Mouse (Mus musculus) hindbrain, postnatal 0 days (tissue): Measurements from ENCODE around the gene Btg4. TPM values are rescaled to one million over a fixed set of nuclear protein-coding genes. Genes with fewer than 3 reads are reported as not detected.

Experiments
- ATAC-seq: fragments of 200-750 bp; cut with Nextera tagmentation; 2 replicates; pipeline ENCODE4 v1.8.0; 2017; ENCODE audit warnings: mild to moderate bottlenecking, moderate TSS enrichment, moderate library complexity
- DNase-seq: peaks from one replicate; pipeline ENCODE4 v3.0.0-alpha.2; 2015; ENCODE audit warnings: low spot score
- H3K27ac ChIP-seq: fragments of 300-500 bp; sonication (generic); 2 replicates; pipeline ENCODE4 v1.5.1; 2014; ENCODE audit warnings: mild to moderate bottlenecking
- H3K27me3 ChIP-seq: fragments of 300-500 bp; sonication (generic); 2 replicates; pipeline ENCODE4 v1.6.1; 2014; ENCODE audit warnings: low read length, mixed read lengths; ENCODE audit not compliant: insufficient read depth
- H3K36me3 ChIP-seq: fragments of 300-500 bp; sonication (generic); 2 replicates; pipeline ENCODE4 v1.6.1; 2014; ENCODE audit warnings: low read length, mixed read lengths; ENCODE audit not compliant: insufficient read depth
- H3K4me1 ChIP-seq: fragments of 300-500 bp; sonication (generic); 2 replicates; pipeline ENCODE4 v1.6.1; 2014; ENCODE audit warnings: antibody characterized with exemption, low read length, mixed read lengths; ENCODE audit not compliant: insufficient read depth
- H3K4me2 ChIP-seq: fragments of 300-500 bp; sonication (generic); 2 replicates; pipeline ENCODE4 v1.6.1; 2014; ENCODE audit warnings: low read depth, mild to moderate bottlenecking, low read length, moderate library complexity, mixed read lengths
- H3K4me3 ChIP-seq: fragments of 300-500 bp; sonication (generic); 2 replicates; pipeline ENCODE4 v1.5.1; 2014; ENCODE audit warnings: low read length
- H3K9ac ChIP-seq: fragments of 300-500 bp; sonication (generic); replicated peaks from 2 replicates; pipeline ENCODE4 v1.6.1; 2014; ENCODE audit warnings: mild to moderate bottlenecking, low read length, moderate library complexity, mixed read lengths
- H3K9me3 ChIP-seq: fragments of 300-500 bp; sonication (generic); 2 replicates; pipeline ENCODE4 v1.6.1; 2016; ENCODE audit warnings: low read length, mixed read lengths
- CTCF ChIP-seq: IDR thresholded peaks from 2 replicates; pipeline ENCODE4 v1.5.1; 2016; ENCODE audit warnings: antibody characterized with exemption, control low read depth, low read depth
- WGBS: fragments of 180-500 bp; shearing (Covaris S2); extraction: QIAGEN DNeasy Blood & Tissue Kit; methylation state at CpG from one replicate; pipeline ENCODE4 v1.1.7; 2014; 5-methylcytosine and 5-hydroxymethylcytosine counted together
- polyA plus RNA-seq: library from polyadenylated mRNA; unstranded; fragments of >200 nt; fragmentation: Nextera tagmentation; extraction: Ambion mirVana; gene quantifications from 2 replicates; pipeline ENCODE4 v1.2.1, GENCODE M21; 2015
- total RNA-seq: library from RNA; depleted of rRNA; stranded (reverse); fragments of >200 nt; gene quantifications from 2 replicates; pipeline ENCODE4 v1.2.3, GENCODE M21; 2014

Btg4 gene
- total and polyA plus RNA-seq, 2 experiments from 2014 or later: not detected

DNA sequence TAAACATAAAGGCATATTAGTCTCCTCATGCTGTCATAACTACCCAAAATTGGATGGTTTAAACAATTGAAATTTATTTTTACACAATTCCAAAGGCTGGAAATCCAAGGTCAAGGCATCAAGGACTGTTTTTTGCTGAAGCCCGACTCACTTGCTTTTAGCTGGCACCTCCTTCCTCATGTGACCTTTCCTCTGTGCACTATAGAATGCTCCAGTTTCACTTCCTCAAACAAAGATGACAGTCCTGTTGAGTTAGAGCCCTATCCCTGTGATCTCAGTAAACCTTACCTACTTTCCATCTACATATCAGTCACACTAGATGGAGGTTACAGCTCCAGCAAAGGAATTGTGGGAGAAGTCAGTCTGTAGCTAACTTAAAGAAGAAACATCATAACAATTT, 30.6 kb upstream of the Btg4 start:
- TF ChIP-seq CTCF: no peak
- Histone ChIP-seq H3K4me3 (no peak overlapping the region), H3K9me3 (no peaks in the 10 kb centered on the region), H3K36me3 (no peaks in the 10 kb centered on the region), H3K27ac (no peak overlapping the region), H3K4me1 (no peaks in the 10 kb centered on the region), H3K27me3 (no peaks in the 10 kb centered on the region), H3K9ac (no peak overlapping the region), H3K4me2 (no peak overlapping the region)
- no peak for DNase-seq
- 58% methylated on average over 1 of the region's 1 CpGs for WGBS
- no peak for ATAC-seq

DNA sequence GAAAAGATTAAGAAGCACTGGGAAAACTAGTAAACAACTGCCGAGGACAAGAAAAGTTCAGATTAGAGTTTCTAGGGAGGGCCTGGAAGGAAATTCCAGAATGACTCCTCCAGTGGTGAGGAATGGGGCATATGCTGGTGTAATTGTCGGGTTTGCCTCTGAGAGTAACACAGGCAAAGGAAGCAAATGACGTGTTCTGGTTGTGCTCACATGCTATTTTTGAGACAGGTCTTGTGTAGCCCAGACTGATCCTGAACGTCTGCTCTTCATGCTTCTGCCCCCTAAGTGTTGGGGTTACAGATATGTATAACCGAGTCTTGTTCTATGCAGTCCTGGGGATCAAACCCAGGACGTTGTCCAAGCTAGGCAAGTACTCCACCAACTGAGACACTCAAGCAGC, 29.1 kb upstream of the Btg4 start:
- no peaks in the 10 kb centered on the region for H3K9me3 ChIP-seq
- H3K4me3 ChIP-seq: no peak overlapping the region
- no peaks in the 10 kb centered on the region for H3K4me1 ChIP-seq
- no peaks in the 10 kb centered on the region for H3K27me3 ChIP-seq
- H3K9ac ChIP-seq: no peak overlapping the region
- H3K4me2 ChIP-seq: no peak overlapping the region
- TF ChIP-seq CTCF: no peak
- no peaks in the 10 kb centered on the region for H3K36me3 ChIP-seq
- H3K27ac ChIP-seq: no peak overlapping the region
- DNase-seq (no peak), ATAC-seq (no peak)
- WGBS: 67% methylated on average over 6 of the region's 6 CpGs

DNA sequence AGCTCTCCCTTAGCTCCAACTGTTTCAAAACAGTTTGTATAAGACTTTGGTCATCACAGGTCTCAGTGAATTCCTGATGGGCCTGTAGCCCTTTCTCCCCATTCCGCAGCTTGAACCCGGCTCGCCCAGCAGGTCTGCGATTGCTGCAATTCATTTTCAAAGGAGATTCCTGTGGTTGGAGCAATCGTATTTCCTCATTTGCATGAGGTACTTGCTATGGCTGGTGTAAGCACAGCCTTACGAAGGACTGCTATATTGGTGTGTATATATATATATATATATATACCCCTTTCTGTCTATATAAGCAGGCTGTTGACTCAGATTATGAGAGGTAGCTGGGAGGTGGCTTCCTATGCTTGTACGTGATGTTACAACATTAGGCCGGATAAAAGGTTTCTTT, 28.4 kb upstream of the Btg4 start:
- H3K27me3 ChIP-seq: no peaks in the 10 kb centered on the region
- no peak overlapping the region for H3K9ac ChIP-seq
- H3K27ac ChIP-seq: no peak overlapping the region
- ATAC-seq (no peak), DNase-seq (no peak)
- no peaks in the 10 kb centered on the region for H3K9me3 ChIP-seq
- H3K4me3 ChIP-seq: no peak overlapping the region
- TF ChIP-seq CTCF: no peak
- H3K36me3 ChIP-seq: no peaks in the 10 kb centered on the region
- H3K4me1 ChIP-seq: no peaks in the 10 kb centered on the region
- WGBS: 68% methylated on average over 8 of the region's 8 CpGs
- no peak overlapping the region for H3K4me2 ChIP-seq

DNA sequence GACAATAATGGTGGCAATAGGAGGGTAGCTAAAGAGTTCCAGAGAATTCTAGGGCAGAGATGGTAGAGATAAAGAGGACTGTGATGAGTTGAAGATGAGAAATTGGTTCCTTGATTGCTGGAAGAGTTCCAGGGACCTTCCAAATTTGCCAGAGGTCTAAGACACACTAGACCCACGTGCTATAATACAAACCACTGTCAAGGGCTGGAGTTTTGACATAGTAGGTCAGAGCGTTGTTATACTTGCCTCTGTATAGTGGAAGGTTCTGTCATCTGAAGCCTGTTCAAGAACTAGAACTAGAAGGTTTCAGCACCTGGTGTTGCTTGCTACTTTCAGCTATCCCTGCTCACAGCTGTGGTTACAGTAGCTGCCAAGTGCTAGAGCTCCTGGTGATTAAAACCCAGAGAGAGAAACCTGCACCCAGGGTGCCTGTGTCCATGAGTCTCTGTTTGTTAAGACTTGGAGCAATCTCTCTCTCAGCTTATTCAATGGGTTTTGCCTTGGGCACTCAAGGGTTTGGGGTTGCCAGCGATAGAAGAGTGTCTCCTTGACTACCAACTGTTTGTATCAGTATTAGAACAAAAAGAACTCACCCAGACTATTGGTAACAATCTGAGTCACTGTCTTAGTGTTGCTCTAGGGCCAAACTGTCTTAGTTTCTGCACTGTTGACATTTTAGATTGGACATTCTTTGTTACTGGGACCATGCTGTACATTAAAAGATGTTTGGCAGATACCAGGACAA, 27.7 kb upstream of the Btg4 start:
- no peak overlapping the region for H3K4me3 ChIP-seq
- no peak overlapping the region for H3K4me2 ChIP-seq
- H3K27ac ChIP-seq: no peak overlapping the region
- no peaks in the 10 kb centered on the region for H3K9me3 ChIP-seq
- TF ChIP-seq CTCF: no peak
- H3K9ac ChIP-seq: no peak overlapping the region
- DNase-seq: no peak
- ATAC-seq: no peak
- H3K4me1 ChIP-seq: no peaks in the 10 kb centered on the region
- no peaks in the 10 kb centered on the region for H3K27me3 ChIP-seq
- H3K36me3 ChIP-seq: no peaks in the 10 kb centered on the region
- 66% methylated on average over 3 of the region's 3 CpGs for WGBS

DNA sequence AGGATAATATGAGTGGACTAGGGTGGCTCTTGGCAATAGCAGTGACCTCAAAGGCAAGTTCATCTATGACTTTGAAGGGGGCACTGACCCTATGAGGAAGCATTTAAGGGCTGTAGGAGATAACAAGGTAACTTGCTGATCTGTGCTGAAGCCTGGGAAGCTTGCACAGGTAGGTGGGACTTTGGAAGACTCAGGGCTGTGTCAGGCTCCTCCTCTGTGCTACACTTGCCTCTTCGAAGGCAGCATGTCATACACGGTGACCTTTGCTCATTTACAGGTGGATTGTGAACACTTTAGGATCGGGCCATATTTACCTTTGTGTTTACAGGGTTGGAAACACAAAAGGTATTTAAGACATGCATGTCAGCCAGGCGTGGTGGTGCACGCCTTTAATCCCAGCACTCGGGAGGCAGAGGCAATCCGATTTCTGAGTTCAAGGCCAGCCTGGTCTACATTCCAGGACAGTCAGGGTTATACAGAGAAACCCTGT, 19.2 kb upstream of the Btg4 start:
- H3K27ac ChIP-seq: no peak overlapping the region
- TF ChIP-seq CTCF: no peak
- no peak for DNase-seq
- no peaks in the 10 kb centered on the region for H3K27me3 ChIP-seq
- H3K4me1 ChIP-seq: no peaks in the 10 kb centered on the region
- no peak overlapping the region for H3K4me2 ChIP-seq
- H3K9ac ChIP-seq: no peak overlapping the region
- no peaks in the 10 kb centered on the region for H3K9me3 ChIP-seq
- WGBS: 91% methylated on average over 7 of the region's 7 CpGs
- no peaks in the 10 kb centered on the region for H3K36me3 ChIP-seq
- no peak overlapping the region for H3K4me3 ChIP-seq
- no peak for ATAC-seq

DNA sequence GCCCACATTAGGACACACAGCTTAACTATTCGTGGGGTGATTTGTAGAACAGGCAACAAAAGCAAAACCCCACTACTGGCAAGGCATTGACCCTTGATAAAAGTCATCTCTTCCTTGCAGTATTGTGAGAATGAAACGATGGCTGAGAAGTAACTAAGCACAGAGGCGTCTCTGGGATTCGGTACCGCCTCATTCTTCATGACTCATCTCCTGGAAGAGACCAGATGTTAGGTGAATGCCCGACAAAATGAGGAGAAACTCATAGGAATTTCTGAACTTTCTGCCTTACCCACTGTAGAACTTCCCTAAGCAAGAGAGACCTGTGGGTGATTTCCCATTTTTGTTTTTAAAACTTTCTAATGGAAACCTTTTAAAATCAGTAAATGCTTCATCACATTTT, 18.6 kb upstream of the Btg4 start:
- Histone ChIP-seq H3K9ac (no peak overlapping the region), H3K27me3 (no peaks in the 10 kb centered on the region), H3K36me3 (no peaks in the 10 kb centered on the region), H3K4me3 (no peak overlapping the region), H3K9me3 (no peaks in the 10 kb centered on the region), H3K4me1 (no peaks in the 10 kb centered on the region), H3K27ac (no peak overlapping the region), H3K4me2 (no peak overlapping the region)
- DNase-seq: no peak
- WGBS: 83% methylated on average over 6 of the region's 6 CpGs
- no peak for TF ChIP-seq CTCF
- no peak for ATAC-seq

DNA sequence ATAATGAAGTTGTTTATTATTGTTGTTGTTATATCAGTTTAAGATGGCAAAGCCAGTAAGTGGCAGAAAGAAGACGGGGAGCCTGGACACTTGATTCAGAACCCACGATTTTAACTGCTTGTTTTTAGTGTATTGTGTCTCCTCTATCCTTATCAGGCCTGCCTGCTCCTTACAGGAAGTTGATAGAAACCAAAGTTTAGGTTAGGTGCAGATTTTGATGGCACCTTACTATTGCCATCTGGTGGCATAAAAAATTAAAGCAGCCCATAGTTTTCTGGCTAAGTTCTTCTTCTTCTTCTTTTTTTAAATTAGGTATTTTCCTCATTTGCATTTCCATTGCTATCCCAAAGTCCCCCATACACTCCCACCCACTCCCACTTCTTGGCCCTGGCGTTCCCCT, 8.5 kb upstream of the Btg4 start:
- no peaks in the 10 kb centered on the region for H3K36me3 ChIP-seq
- no peak overlapping the region for H3K9ac ChIP-seq
- no peaks in the 10 kb centered on the region for H3K4me1 ChIP-seq
- DNase-seq: no peak
- peak; percentile 49; the same call in 1 of the 2 replicates for TF ChIP-seq CTCF
- ATAC-seq: no peak
- no peaks in the 10 kb centered on the region for H3K27me3 ChIP-seq
- H3K9me3 ChIP-seq: no peaks in the 10 kb centered on the region
- no peak overlapping the region for H3K4me2 ChIP-seq
- no peak overlapping the region for H3K27ac ChIP-seq
- no peak overlapping the region for H3K4me3 ChIP-seq
- 83% methylated on average over 3 of the region's 3 CpGs for WGBS
